Mouse (Mus musculus): ENCODE measurements around the gene Zpbp.

DNA sequence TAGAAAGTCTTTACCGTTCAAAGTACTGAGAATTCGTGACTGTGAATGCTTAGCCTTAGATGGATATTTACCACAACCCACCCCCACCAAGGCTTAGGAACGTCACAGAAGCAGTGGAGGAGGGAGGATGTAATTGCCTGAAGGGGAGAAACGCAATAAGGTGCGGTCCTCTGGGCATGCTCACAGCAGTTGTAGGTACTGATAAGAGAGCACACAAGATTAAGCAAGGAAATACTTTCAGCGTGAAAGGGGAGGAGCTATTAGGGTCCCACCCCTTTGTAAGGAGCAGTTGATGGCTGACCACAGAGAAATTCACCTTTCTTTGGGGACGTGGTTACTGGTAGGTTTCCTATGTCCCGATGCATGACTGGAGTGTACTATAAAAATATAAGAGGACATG, 22.2 kb upstream of the Zpbp start:
- TF ChIP-seq CTCF (conservative IDR thresholded peaks at IDR 0.05; ENCODE audit: low read length) (no peak), POU5F1 (IDR thresholded peaks at IDR 0.05; ENCODE audit: borderline replicate concordance, low read length) (no peak)
